Mouse (Mus musculus): ENCODE results near the gene Retreg3.

GRCm38 (mm10) chr11:101051051-101051493, 68.6 kb downstream of the Retreg3 start:
- no peak for TF ChIP-seq CTCF (IDR thresholded peaks at IDR 0.05; ENCODE audit: borderline replicate concordance, insufficient read depth, low read depth, low read length)
- no peak for TF ChIP-seq POLR2A (IDR thresholded peaks at IDR 0.05; ENCODE audit: borderline replicate concordance, insufficient read depth, low read length)

Data from cerebellum, adult 2 months (tissue).